Mouse (Mus musculus): Measurements from ENCODE around the gene Ndufb8. TPM values are rescaled to one million over a fixed set of nuclear protein-coding genes. Genes with fewer than 3 reads are reported as not detected.

The Ndufb8 gene
- total RNA-seq, 2 experiments from 2014 or later = 336 to 363 TPM

DNA sequence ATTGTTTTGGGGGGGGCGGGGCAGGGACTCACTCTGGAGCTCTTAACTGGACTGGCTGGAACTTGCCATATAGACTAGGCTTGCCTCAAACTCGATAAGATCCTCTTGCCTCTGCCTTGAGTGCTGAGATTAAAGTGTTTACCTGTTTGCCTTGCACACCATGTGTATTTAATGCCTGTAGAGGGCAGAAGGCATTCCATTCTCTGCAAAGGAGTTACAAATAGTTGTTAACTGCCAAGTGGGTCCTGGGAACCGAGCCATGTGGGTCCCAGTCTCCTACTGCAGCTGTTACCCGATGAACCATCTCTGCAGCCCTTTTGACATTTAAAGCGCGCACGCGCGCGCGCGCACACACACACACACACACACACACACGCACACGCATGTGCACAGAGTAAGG is 8.8 kb upstream of the Ndufb8 start:
- H3K4me3 ChIP-seq = no peak overlapping the region
- no peak for TF ChIP-seq CTCF (IDR thresholded peaks at IDR 0.05)
- no peak for DNase-seq (ENCODE audit: extremely low spot score in 1 of 2, low spot score in 2 of 2)
- intact Hi-C loops (cut with DNase I) = no loop called here
- H3K27ac ChIP-seq = no peak overlapping the region

- peak; percentile 99 for TF ChIP-seq CTCF (IDR thresholded peaks at IDR 0.05)
- intact Hi-C loops (cut with DNase I) = no loop called here
- peak within 1 kb of the TSS; percentile 64 for H3K27ac ChIP-seq
These were observed 7.5 kb upstream of the Ndufb8 start, which contains the start of gene Hif1an for GRCm38 (mm10) chr19:44562652-44563206. Gene Hif1an, plus strand, starts transcription at chr19:44562850.

GRCm38 (mm10) chr19:44554490-44554860 is 765 bp downstream of the Ndufb8 start:
- peak in 1 of 2 experiments; percentile 20 for DNase-seq (ENCODE audit: extremely low spot score in 1 of 2, low spot score in 2 of 2)
- TF ChIP-seq CTCF (IDR thresholded peaks at IDR 0.05) = no peak
- Histone ChIP-seq H3K4me3 (peak overlapping the region; percentile 85), H3K27ac (peak overlapping the region; percentile 87)
- intact Hi-C loops (cut with DNase I) = no loop called here

More at GRCm38 (mm10) chr19:44562652-44563206, 7.5 kb upstream of the Ndufb8 start, which contains the start of gene Hif1an:
- DNase-seq (ENCODE audit: extremely low spot score in 1 of 2, low spot score in 2 of 2) = peak; percentile 92
- H3K4me3 ChIP-seq = peak within 1 kb of the TSS; percentile 79

DNA sequence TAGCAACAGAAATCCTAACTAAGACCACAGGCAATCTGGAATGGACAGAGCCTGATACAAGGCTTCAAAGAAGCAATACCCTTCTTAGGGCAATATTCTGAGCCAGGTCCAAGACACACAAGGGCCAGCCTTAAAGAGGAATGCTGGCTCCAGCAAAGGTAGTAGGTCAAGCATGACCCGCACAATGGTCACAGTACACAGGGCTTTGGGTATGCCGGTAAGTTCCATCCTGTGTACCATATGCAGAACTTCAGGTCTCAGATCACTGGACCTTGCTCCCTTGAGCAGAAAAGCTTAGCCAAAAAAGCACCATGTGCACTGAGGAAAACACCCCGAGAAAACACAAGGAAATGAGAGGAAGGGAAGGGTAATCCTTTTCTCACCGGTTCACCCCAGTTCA is 2.0 kb downstream of the Ndufb8 start:
- intact Hi-C loops (cut with DNase I) = no loop called here

DNA sequence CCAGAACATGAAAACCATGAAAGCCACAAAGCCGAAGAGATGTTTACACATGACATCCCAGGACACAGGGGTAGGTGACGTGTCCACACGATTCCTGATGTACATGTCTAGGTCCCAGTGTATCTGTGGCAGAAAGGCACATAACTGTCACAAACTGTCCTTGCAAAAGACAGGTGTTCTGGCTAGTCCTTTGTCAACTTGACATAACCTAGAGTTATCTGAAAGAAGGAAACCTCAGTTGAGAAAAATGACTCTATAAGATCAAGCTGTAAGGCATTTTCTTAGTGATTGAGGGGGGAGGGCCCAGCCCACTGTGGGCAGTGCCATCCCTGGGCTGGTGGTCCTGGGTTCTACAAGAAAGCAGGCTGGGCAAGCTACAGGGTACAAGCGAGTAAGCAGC is 2.5 kb downstream of the Ndufb8 start, which contains the start of gene Gm20538:
Gene Gm20538 (minus strand): TSS at position 101 of the 400 bp plus-strand sequence.
- H3K27ac ChIP-seq = no peak within 1 kb of the TSS
- H3K4me3 ChIP-seq = no peak within 1 kb of the TSS; the same call in 1 of the 2 replicates
- no peak for TF ChIP-seq CTCF (IDR thresholded peaks at IDR 0.05)
- intact Hi-C loops (cut with DNase I) = no loop called here
- no peak for DNase-seq (ENCODE audit: extremely low spot score in 1 of 2, low spot score in 2 of 2)

More for the DNA sequence above, 2.0 kb downstream of the Ndufb8 start:
- Histone ChIP-seq H3K4me3 (no peak overlapping the region), H3K27ac (no peak overlapping the region)
- TF ChIP-seq CTCF (IDR thresholded peaks at IDR 0.05) = no peak
- no peak for DNase-seq (ENCODE audit: extremely low spot score in 1 of 2, low spot score in 2 of 2)

- peak within 1 kb of the TSS; percentile 42 for H3K4me3 ChIP-seq
- intact Hi-C loops (cut with DNase I) = loop anchor here (2.0 to 5.0 kb wide), 2 partner anchors 173 to 298 kb away; no protein-coding TSS in a partner anchor
- peak in 1 of 2 experiments; percentile 17 for DNase-seq (ENCODE audit: extremely low spot score in 1 of 2, low spot score in 2 of 2)
- H3K27ac ChIP-seq = no peak within 1 kb of the TSS
- TF ChIP-seq CTCF (IDR thresholded peaks at IDR 0.05) = no peak
These were observed 9.8 kb downstream of the Ndufb8 start, which contains the start of gene Sec31b for GRCm38 (mm10) chr19:44545321-44546041. Gene Sec31b, minus strand, starts transcription at chr19:44545864.

- Histone ChIP-seq H3K27ac (no peak overlapping the region), H3K4me3 (no peak overlapping the region)
- peak; percentile 79 for TF ChIP-seq CTCF (IDR thresholded peaks at IDR 0.05)
- intact Hi-C loops (cut with DNase I) = loop anchor here (2.0 to 5.0 kb wide), 2 partner anchors 172 to 297 kb away; no protein-coding TSS in a partner anchor
- peak; percentile 58 to 64 for DNase-seq (ENCODE audit: extremely low spot score in 1 of 2, low spot score in 2 of 2)
These were observed 10.5 kb downstream of the Ndufb8 start for GRCm38 (mm10) chr19:44544775-44545174.

GRCm38 (mm10) chr19:44544372-44544771 is 10.9 kb downstream of the Ndufb8 start:
- intact Hi-C loops (cut with DNase I) = loop anchor here (2.0 kb wide), 1 partner anchor 172 kb away; no protein-coding TSS in a partner anchor

DNA sequence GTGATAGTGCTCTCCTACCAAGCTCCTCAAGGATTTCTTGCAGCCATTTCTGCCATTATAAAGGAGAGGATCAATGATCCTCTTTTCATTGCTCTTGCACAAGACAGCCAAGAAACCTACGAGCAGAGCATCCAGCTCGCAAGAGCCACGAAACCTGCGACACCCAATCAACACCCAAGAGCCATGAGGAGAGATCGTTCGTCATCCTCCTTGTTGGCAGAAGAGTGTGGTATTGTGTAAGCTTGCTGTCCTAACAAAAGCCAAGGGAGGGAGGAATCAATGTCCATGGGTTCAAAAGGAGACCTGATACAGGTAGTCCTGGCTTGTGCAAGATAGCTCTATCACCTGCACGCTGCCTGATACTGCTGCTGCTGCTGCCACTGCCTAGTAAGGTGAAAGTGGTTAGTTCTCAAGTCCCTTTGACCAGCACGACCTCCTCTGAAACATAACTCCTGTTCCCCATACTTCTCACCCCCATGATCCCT is 12.5 kb downstream of the Ndufb8 start:
- no peak for TF ChIP-seq CTCF (IDR thresholded peaks at IDR 0.05)
- H3K27ac ChIP-seq = no peak overlapping the region
- intact Hi-C loops (cut with DNase I) = no loop called here
- DNase-seq (ENCODE audit: extremely low spot score in 1 of 2, low spot score in 2 of 2) = no peak
- no peak overlapping the region for H3K4me3 ChIP-seq

More at GRCm38 (mm10) chr19:44544372-44544771, 10.9 kb downstream of the Ndufb8 start:
- H3K27ac ChIP-seq = no peak overlapping the region
- no peak for TF ChIP-seq CTCF (IDR thresholded peaks at IDR 0.05)
- DNase-seq (ENCODE audit: extremely low spot score in 1 of 2, low spot score in 2 of 2) = no peak
- H3K4me3 ChIP-seq = no peak overlapping the region

GRCm38 (mm10) chr19:44537416-44537815 is 17.8 kb downstream of the Ndufb8 start:
- Histone ChIP-seq H3K4me3 (no peak overlapping the region), H3K27ac (no peak overlapping the region)
- DNase-seq (ENCODE audit: extremely low spot score in 1 of 2, low spot score in 2 of 2) = no peak
- intact Hi-C loops (cut with DNase I) = loop anchor here (5.0 kb wide), 1 partner anchor 345 kb away; the partner anchor contains the start of gene Pkd2l1
- TF ChIP-seq CTCF (IDR thresholded peaks at IDR 0.05) = no peak

DNA sequence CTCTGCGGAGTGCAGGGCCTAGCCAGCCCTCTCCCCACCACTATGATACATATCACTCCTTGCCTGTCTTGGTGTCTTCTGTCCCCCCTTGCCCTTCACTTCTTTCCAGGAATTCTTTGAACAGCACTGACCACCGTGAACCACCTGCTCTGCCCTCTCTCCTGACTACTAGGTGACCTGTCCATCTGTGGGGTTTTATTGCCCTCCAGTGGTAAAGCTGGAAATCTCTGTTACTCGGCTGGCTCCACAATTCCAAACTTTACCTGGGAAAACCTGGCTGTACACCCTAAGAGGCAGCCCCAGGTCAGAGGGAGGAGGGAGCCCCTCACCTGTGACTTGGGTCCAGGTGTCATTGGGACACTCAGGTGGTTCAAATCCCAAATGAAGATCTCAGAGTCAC is 19.9 kb downstream of the Ndufb8 start:
- intact Hi-C loops (cut with DNase I) = loop anchor here (5.0 kb wide), 1 partner anchor 343 kb away; the partner anchor contains the start of gene Pkd2l1
- Histone ChIP-seq H3K27ac (no peak overlapping the region), H3K4me3 (no peak overlapping the region)
- no peak for DNase-seq (ENCODE audit: extremely low spot score in 1 of 2, low spot score in 2 of 2)
- TF ChIP-seq CTCF (IDR thresholded peaks at IDR 0.05) = peak; percentile 51

DNA sequence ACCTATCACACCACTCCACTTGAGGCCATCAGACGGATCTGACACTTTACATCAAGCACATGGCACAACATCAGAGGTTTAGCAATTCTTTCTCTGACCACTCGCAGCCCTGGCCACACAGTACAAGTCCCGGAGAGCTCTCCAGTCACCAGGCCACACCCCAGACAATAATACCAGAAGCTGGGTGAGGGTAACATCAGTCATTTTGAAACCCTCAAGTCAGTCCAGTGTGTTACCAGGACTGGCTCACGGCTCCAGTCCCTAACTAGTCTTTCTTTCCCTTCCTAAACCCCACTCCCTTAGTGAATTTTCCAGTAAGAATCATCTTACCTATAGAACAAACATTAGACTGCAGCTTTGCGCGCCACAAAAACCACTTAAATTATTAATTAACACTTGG is 25.2 kb downstream of the Ndufb8 start:
- no peak overlapping the region for H3K4me3 ChIP-seq
- intact Hi-C loops (cut with DNase I) = loop anchor here (5.0 kb wide), 1 partner anchor 368 kb away; no protein-coding TSS in a partner anchor
- TF ChIP-seq CTCF (IDR thresholded peaks at IDR 0.05) = no peak
- no peak overlapping the region for H3K27ac ChIP-seq
- no peak for DNase-seq (ENCODE audit: extremely low spot score in 1 of 2, low spot score in 2 of 2)
